Mouse (Mus musculus) lung, adult 2 months (tissue): ENCODE measurements around the gene Smarcd2. TPM values are rescaled to one million over a fixed set of nuclear protein-coding genes. Genes with fewer than 3 reads are reported as not detected.

Experiments used
- DNase-seq: peaks from one replicate; pipeline ENCODE4 v3.0.0; 2022
- H3K4me1 ChIP-seq: fragments of 200-500 bp; 2 replicates; pipeline ENCODE4 v1.6.1; 2011; ENCODE audit warnings: low read length; ENCODE audit not compliant: control insufficient read depth, insufficient read depth
- H3K4me3 ChIP-seq: fragments of 200-500 bp; replicated peaks from 2 replicates; pipeline ENCODE3; 2011; ENCODE audit warnings: low read depth, mild to moderate bottlenecking, control low read depth, low read length; ENCODE audit errors: extremely low read depth
- CTCF ChIP-seq: fragments of 200-500 bp; IDR thresholded peaks from 2 replicates; pipeline ENCODE4 v1.5.1; 2011; ENCODE audit warnings: mild to moderate bottlenecking, low read length, control low read depth; ENCODE audit not compliant: insufficient read depth
- POLR2A ChIP-seq: fragments of 200-500 bp; IDR thresholded peaks from 2 replicates; pipeline ENCODE4 v1.6.1; 2011; ENCODE audit warnings: low read depth, mild to moderate bottlenecking, control low read depth, low read length, borderline replicate concordance; ENCODE audit errors: extremely low read depth
- WGBS: fragments of 180-500 bp; shearing (Covaris S2); methylation state at CpG from one replicate; pipeline ENCODE4 v1.1.7; 2018; 5-methylcytosine and 5-hydroxymethylcytosine counted together
- polyA plus RNA-seq: library from polyadenylated mRNA; depleted of rRNA; stranded (reverse); fragments of >200 nt; gene quantifications from 2 replicates; pipeline ENCODE4 v1.2.3, GENCODE M21; 2012

The Smarcd2 gene
- polyA plus RNA-seq, 1 experiment, result 125 TPM

DNA sequence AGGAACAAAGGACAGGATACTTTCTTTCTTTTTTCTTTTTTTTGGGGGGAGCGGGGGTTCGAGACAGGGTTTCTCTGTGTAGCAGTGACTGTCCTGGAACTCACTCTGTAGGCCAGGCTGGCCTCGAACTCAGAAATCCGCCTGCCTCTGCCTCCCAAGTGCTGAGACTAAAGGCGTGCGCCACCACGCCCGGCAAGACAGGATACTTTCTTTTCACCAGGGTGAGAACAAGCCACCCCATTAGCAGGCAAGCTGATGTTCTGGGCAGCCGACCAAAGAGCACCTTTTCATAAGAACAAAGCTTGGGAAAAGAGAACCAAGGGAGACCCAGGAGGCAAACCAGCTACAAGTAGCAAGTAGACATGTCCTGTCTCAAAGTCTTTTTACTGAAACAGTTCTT lies 34.0 kb upstream of the Smarcd2 start:
- H3K4me1 ChIP-seq, result no peaks in the 10 kb centered on the region
- 87% methylated on average over 9 of the region's 9 CpGs for WGBS
- TF ChIP-seq CTCF, result no peak
- TF ChIP-seq POLR2A, result no peak
- DNase-seq, result no peak
- H3K4me3 ChIP-seq, result no peak overlapping the region

DNA sequence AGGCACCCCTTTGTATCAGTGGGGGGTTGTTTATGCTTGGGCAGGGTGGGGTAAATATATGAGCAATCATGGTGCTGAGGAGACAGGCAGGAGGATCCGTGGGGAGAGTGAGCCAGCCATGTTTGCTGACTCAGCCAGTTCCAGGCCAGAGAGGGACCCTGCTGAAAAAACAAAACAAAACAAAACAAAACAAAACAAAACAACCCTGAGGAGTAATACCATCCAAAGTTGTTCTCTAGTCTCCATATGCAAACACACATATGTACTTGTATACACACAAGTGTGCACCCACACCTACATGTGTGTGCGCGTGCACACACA lies 33.3 kb upstream of the Smarcd2 start:
- no peak for DNase-seq
- no peak for TF ChIP-seq CTCF
- no peak for TF ChIP-seq POLR2A
- WGBS, result 83% methylated on average over 3 of the region's 3 CpGs
- H3K4me3 ChIP-seq, result no peak overlapping the region
- H3K4me1 ChIP-seq, result no peaks in the 10 kb centered on the region

DNA sequence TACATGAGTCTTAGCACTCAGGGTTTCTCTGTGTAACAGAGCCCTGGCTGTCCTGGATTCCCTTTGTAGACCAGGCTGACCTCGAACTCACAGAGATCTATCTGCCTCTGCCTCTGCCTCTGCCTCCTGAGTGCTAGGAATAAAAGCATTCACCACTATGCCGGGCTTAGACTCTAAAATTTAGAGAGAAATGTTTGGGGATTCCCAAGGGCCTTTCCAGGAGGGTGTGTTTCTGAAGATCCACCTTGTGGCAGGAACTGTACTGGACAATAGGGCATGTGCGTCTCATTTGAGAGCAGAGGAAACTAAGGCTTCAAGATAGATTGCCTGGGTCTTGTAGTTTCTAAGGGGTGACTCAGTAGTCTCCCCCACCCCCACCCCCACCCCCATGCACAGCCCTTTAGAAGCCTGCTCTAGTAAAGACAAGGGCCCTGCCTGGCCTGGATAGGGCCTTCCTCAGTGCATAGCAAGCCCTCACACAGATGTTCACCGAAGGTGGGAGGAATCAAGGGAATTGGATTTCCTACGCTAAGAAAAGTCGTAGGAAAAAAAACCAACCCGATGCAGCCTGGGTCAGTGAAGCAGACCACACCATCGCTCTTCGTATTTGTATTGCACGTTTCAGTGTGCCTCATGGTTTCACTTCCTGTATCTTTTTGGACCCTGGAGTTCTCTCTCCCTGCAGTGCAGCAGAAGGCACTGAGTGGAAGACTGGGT lies 32.7 kb upstream of the Smarcd2 start:
- no peak for DNase-seq
- TF ChIP-seq CTCF (no peak), POLR2A (no peak)
- H3K4me1 ChIP-seq, result no peaks in the 10 kb centered on the region
- H3K4me3 ChIP-seq, result no peak overlapping the region
- 67% methylated on average over 10 of the region's 10 CpGs for WGBS

DNA sequence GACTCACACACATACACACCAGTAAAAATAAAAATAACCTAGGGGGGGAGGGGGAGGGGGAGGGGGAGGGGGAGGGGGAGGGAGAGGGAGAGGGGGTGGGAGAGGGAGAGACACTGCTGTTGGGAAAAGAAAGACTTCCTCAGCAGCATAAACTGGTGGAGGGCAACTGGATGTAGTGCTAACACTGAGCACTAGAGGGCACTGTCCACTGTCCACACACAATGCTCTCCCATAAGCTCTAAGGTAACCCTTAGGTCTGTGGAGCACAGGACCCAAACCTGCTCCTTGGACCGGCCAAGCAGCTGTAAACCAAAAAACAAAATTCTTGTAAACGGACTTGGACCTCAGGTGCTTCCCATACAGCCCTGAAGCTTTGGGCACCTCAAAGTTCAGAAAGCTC lies 29.9 kb upstream of the Smarcd2 start:
- Histone ChIP-seq H3K4me3 (no peak overlapping the region), H3K4me1 (no peaks in the 10 kb centered on the region)
- WGBS, result 9% methylated on average over 2 of the region's 2 CpGs
- peak; percentile 64 for DNase-seq
- TF ChIP-seq CTCF (peak; percentile 91), POLR2A (no peak)

DNA sequence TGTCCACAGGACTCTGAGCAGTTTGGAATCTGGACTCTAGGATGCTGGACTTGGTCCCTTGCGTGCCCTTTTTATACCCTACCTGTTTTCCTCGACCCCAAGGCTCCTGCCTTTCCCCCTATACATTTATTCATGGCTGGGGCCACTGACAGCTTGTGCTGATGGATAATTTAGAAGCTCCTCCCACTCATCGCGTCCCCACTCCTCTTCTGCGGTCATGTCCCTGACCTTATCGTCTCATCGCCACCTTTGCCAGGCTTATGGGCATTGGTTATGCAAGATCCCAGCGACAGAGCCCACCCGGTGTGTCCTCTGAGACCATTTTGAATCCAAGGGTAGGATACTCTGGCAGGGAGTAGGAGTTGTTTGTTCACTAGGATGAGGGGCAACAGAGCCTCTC lies 29.0 kb upstream of the Smarcd2 start, which contains the start of gene Gh:
TSS of gene Gh (minus strand) at position 101 of the 400 bp plus-strand sequence.
- no peak for DNase-seq
- WGBS, result 71% methylated on average over 9 of the region's 9 CpGs
- TF ChIP-seq CTCF (no peak), POLR2A (no peak)

DNA sequence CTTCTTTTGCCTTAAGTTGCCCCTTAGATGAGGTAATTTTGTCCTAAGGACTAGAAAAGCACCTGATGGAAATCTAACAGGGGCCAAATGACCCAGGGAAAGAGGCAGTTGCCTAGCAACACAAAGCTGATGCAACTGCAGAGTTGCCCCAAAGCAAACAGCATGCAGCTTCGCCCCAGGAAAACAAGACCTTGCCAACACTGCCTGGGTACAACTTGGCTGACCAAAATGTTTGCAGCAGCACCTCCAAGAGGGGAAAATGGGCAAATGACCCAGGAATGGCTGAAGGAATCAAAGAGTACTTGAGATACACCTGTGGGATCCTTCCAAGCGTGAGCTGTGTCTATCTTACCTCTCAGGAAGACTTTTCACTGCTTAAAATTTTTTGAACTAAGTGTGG lies 19.1 kb upstream of the Smarcd2 start:
- Histone ChIP-seq H3K4me3 (no peak overlapping the region), H3K4me1 (no peaks in the 10 kb centered on the region)
- 69% methylated on average over 2 of the region's 2 CpGs for WGBS
- peak; percentile 42 for DNase-seq
- TF ChIP-seq CTCF (0 out of 2 replicates have a peak, but pooled peaks have one; percentile 9), POLR2A (no peak)

More for the DNA sequence above, 29.0 kb upstream of the Smarcd2 start, which contains the start of gene Gh:
- no peaks in the 10 kb centered on the region for H3K4me1 ChIP-seq
- no peak within 1 kb of the TSS for H3K4me3 ChIP-seq

DNA sequence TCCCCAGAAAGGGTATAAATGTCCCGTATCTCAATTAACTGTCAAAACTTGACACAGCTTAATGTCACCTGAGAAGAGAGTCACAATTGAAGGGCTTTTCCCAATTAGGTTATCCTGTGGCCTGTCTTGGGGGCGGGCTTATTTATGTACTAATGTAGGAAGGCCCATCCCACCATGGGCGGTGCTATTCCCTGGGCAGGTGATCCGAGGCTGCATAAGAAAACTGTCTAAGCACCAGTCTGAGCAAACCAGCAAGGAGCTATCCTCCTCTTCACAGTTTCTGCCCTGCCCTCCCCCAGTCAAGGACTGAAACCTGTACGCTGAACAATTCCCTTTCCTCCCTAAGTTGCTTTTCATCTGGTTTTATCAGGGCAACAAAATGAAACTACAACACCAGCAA lies 17.6 kb upstream of the Smarcd2 start:
- DNase-seq, result no peak
- TF ChIP-seq POLR2A (no peak), CTCF (no peak)
- 89% methylated on average over 5 of the region's 5 CpGs for WGBS
- Histone ChIP-seq H3K4me1 (no peaks in the 10 kb centered on the region), H3K4me3 (no peak overlapping the region)

DNA sequence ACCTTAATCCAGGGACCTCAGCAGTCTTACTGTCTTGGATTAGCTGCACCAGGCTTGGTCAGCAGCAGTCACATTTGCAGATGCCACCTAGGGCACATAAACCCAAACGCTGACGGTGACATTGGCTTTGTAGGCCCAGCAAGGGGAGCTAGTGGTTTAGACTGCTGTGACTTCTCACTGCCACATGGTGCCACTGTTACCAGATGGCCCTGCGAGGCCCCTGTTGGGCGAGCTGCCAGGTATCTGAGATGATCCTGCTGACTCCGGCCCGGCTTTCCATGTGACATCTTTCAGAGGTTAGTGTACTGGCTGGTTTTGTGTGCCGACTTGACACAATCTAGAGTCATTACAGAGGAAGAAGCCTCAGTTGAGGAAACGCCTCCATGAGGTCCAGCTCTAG lies 16.6 kb upstream of the Smarcd2 start:
- DNase-seq, result no peak
- H3K4me1 ChIP-seq, result no peaks in the 10 kb centered on the region

DNA sequence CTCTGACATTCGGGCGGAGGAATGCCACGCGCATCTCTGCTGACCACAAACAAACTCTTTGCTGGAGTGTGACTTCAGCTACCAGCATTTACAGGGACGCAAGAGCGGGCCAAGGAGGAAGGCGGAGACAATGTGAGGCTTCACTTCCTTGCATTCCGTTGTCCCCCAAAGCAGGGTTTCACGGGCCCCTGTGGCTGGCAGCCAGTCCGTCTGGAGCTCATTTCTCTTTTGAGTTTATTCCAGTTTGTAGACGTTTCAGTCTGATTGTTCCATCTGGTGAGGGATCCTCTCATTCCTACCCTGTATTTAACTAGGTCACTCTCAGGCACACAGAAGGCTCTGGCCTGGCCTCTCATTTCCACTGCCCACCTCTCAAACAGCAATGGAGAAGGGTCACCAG lies 14.2 kb upstream of the Smarcd2 start:
- no peak for TF ChIP-seq CTCF
- no peak for TF ChIP-seq POLR2A
- 44% methylated on average over 11 of the region's 11 CpGs for WGBS
- Histone ChIP-seq H3K4me3 (no peak overlapping the region), H3K4me1 (no peaks in the 10 kb centered on the region)
- DNase-seq, result no peak

More for the DNA sequence above, 16.6 kb upstream of the Smarcd2 start:
- no peak overlapping the region for H3K4me3 ChIP-seq
- 27% methylated on average over 8 of the region's 8 CpGs for WGBS
- no peak for TF ChIP-seq POLR2A
- TF ChIP-seq CTCF, result peak; percentile 18; the same call in 1 of the 2 replicates

DNA sequence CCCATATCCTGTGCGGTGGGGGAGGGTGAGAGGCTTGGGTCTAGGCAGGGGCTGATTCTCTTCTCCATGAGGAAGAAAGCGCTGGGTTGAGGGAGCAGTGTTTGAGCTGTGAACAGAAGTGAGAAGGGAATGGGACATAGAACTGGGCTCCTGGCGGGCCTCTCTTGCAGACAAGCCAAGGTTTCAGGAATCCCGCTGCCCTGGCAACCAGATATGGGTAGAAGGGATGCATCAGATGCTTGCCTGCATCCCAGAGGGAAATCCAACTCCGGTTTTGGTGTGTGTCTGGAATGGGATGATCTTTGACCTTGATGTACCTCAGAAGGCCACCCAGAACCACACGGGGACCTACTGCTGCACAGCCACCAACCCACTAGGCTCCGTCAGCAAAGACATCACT lies 13.4 kb upstream of the Smarcd2 start:
- Histone ChIP-seq H3K4me1 (no peaks in the 10 kb centered on the region), H3K4me3 (no peak overlapping the region)
- WGBS, result 89% methylated on average over 7 of the region's 7 CpGs
- TF ChIP-seq POLR2A (no peak), CTCF (no peak)
- DNase-seq, result no peak

DNA sequence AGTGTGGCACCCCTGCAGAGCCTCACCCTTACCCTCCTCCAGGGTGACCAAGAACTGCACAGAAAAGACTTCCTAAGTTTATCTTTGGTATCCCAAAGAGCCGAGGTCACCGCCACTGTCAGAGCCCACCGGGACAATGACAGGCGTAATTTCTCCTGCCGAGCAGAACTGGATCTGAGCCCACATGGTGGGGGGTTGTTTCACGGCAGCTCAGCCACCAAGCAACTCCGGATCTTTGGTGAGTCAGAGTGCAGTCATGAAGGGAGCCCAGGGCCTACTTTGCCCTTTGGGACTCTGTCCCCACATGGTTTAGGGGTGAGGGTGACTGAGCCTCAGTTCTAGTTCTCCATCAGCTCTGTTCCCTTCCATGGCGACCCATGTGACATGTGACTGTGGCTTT lies 11.4 kb upstream of the Smarcd2 start:
- no peak for DNase-seq
- Histone ChIP-seq H3K4me1 (no peaks in the 10 kb centered on the region), H3K4me3 (no peak overlapping the region)
- no peak for TF ChIP-seq POLR2A
- WGBS, result 51% methylated on average over 8 of the region's 8 CpGs

DNA sequence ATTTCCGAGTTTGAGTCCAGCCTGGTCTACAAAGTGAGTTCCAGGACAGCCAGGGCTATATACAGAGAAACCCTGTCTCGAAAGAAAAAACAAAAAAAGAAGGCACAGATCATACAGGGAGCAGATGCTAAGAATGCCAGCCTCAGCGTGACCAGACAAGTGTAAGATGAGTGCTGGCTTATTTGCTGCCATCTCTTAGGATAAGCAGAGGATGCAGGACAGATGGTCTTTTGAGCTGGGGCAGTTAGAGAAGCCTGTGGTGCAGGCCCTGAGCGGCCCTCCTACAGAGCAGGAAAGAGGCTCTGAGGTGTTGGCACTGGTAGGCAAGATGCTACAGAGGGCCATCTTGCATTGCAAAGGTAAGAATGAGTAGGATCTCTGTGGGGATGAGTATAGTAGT lies 10.6 kb upstream of the Smarcd2 start:
- Histone ChIP-seq H3K4me1 (no peaks in the 10 kb centered on the region), H3K4me3 (no peak overlapping the region)
- no peak for DNase-seq
- WGBS, result 80% methylated on average over 4 of the region's 4 CpGs
- TF ChIP-seq POLR2A, result no peak
- TF ChIP-seq CTCF, result no peak
